In the genomic region with DNA sequence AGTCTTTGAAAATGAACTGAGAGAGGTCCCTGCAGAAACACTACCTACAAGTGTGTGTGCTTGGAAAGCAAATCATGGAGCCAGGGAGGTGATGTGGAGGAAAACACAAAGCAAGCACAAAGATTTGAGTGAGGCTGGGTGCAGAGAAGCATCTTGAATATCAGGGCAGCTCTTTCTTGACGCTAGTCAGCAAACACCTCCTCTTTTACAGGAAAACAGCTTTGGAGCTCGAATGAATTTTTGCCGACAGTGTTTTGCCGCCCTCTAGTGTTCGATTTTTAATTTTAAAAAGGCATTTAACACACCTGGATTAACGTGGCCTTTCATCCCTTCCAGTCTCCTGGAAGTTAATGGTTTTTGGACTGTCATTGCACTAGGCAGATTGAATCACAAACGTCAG, we compare ENCODE assay signal across 8 mouse cellular contexts.
DNase-seq lines count a peak whose midpoint lies in the region; ATAC-seq and TF ChIP-seq lines count a peak whose summit lies in the region.

No protein-coding gene starts in this region.

- peaks cover 2% of the 10 kb centered on the region for H3K4me1 ChIP-seq in neural tube, embryonic 15.5 days

- 0 out of 2 replicates have a peak, but pooled peaks have one; percentile 28 for ATAC-seq in neural tube, embryonic 15.5 days (ENCODE audit: low FRiP score)

- no peak overlapping the region for H3K27ac ChIP-seq in gastrocnemius, adult 2 months
- H3K27ac ChIP-seq in neural tube, embryonic 15.5 days (replicated peaks), result no peak overlapping the region

- no peak overlapping the region for H3K4me3 ChIP-seq in gastrocnemius, adult 2 months
- H3K4me3 ChIP-seq in neural tube, embryonic 15.5 days (replicated peaks), result no peak overlapping the region

- no peak overlapping the region for H3K4me2 ChIP-seq in neural tube, embryonic 15.5 days

- 4% methylated on average over 7 of the region's 7 CpGs for WGBS in neural tube, embryonic 15.5 days

- H3K36me3 ChIP-seq in neural tube, embryonic 15.5 days, result no peaks in the 10 kb centered on the region

- intact Hi-C loops in gastrocnemius, adult 2 months (cut with DNase I), result loop anchor here (5.0 to 10.0 kb wide), 3 partner anchors 174 to 1346 kb away; no protein-coding TSS in a partner anchor

- no peak overlapping the region for H3K9ac ChIP-seq in neural tube, embryonic 15.5 days (replicated peaks)

- no peaks in the 10 kb centered on the region for H3K9me3 ChIP-seq in neural tube, embryonic 15.5 days (replicated peaks)

- H3K27me3 ChIP-seq in neural tube, embryonic 15.5 days (replicated peaks), result no peaks in the 10 kb centered on the region

- no peak for DNase-seq in gastrocnemius, adult 2 months
- DNase-seq in gastrocnemius, postnatal 25 days, result no peak
- DNase-seq in thymus, postnatal 0 days (ENCODE audit: low spot score), result peak; percentile 63
- no peak for DNase-seq in thymus, postnatal 36 days
- peak; percentile 55 for DNase-seq in embryo, embryonic 9.5 days (ENCODE audit: extremely low spot score)
- DNase-seq in kidney, postnatal 14 days, result peak; percentile 43
- DNase-seq in adrenal gland, postnatal 4 days (ENCODE audit: low spot score in 2 of 2), result no peak

- TF ChIP-seq CTCF in gastrocnemius, adult 2 months (IDR thresholded peaks at IDR 0.05), result peak; percentile 71

Comparison
In these comparisons a context has a peak if more than half of its experiments do, and no peak if none do; other contexts are left out.
1. DNase-seq: peak in thymus, postnatal 0 days (single experiment), embryo, embryonic 9.5 days (single experiment) and kidney, postnatal 14 days (single experiment); none in gastrocnemius, adult 2 months (single experiment), gastrocnemius, postnatal 25 days (single experiment), thymus, postnatal 36 days (0 of 2) and adrenal gland, postnatal 4 days (0 of 2).